Mouse (Mus musculus): ENCODE measurements around the gene Igf2bp3. TPM values are rescaled to one million over a fixed set of nuclear protein-coding genes. Genes with fewer than 3 reads are reported as not detected.

Igf2bp3 gene
- total and polyA plus RNA-seq, 3 experiments: 18.4 to 35.6 (median 22.0) TPM

- H3K9me3 ChIP-seq (replicated peaks; ENCODE audit: low read length): peaks cover 2% of the 10 kb centered on the region
- in situ Hi-C loops (cut with MboI; ENCODE audit: low pct_ligation_motif_present, low pct_unique_long_range_greater_than_20kb, low sequenced_read_pairs) (loop anchor here (10.0 kb wide), 1 partner anchor 187 kb away; no protein-coding TSS in a partner anchor), dilution Hi-C loops (cut with MboI; ENCODE audit: extremely low pct_ligation_motif_present, extremely low pct_unique_long_range_greater_than_20kb, low sequenced_read_pairs) (no loop called here)
- H3K27ac ChIP-seq (ENCODE audit: insufficient read depth, low read depth): no peak overlapping the region
- H3K4me3 ChIP-seq (replicated peaks in 1 of 3; ENCODE audit: low read depth in 2 of 3, low read length in 2 of 3, poor library complexity in 1 of 3): no peak overlapping the region
- 0 out of 2 replicates have a peak, but pooled peaks have one; percentile 38 for TF ChIP-seq ELF1 (IDR thresholded peaks at IDR 0.05; ENCODE audit: low read depth, low read length)
- TF ChIP-seq IRF4 (IDR thresholded peaks at IDR 0.05; ENCODE audit: low read depth, low read length): 0 out of 2 replicates have a peak, but pooled peaks have one; percentile 44
- no peak for TF ChIP-seq SIN3A (IDR thresholded peaks at IDR 0.05; ENCODE audit: low read length)
- TF ChIP-seq PAX5 (IDR thresholded peaks at IDR 0.05; ENCODE audit: low read length): no peak
- TF ChIP-seq ZC3H11A (IDR thresholded peaks at IDR 0.05; ENCODE audit: low read depth, low read length): peak; percentile 57
- peak; percentile 90 for TF ChIP-seq SMC3 (IDR thresholded peaks at IDR 0.05; ENCODE audit: low read depth, low read length)
- TF ChIP-seq USF2 (conservative IDR thresholded peaks at IDR 0.05; ENCODE audit: low read depth, low read length): no peak
- peak; percentile 97 for TF ChIP-seq RAD21 (IDR thresholded peaks at IDR 0.05; ENCODE audit: low read depth, low read length)
- TF ChIP-seq GABPA (IDR thresholded peaks at IDR 0.05; ENCODE audit: insufficient replicate concordance, low read depth, low read length): no peak
- peak; percentile 31; the same call in 1 of the 2 replicates for TF ChIP-seq NELFE (IDR thresholded peaks at IDR 0.05; ENCODE audit: low read depth, low read length)
- TF ChIP-seq MEF2A (IDR thresholded peaks at IDR 0.05; ENCODE audit: borderline replicate concordance, low read depth, low read length): no peak
- TF ChIP-seq CTCF (conservative IDR thresholded peaks at IDR 0.05 in 1 of 2, IDR thresholded peaks at IDR 0.05 in 1 of 2; ENCODE audit: low read depth in 2 of 2, low read length in 2 of 2): peak; percentile 56 to 97; a peak in 3 of 4 replicates
- TF ChIP-seq KAT2A (IDR thresholded peaks at IDR 0.05; ENCODE audit: insufficient replicate concordance, low read length): no peak
- 0 out of 2 replicates have a peak, but pooled peaks have one; percentile 21 for TF ChIP-seq TCF12 (IDR thresholded peaks at IDR 0.05; ENCODE audit: low read depth, low read length)
- H3K79me2 ChIP-seq (replicated peaks; ENCODE audit: control insufficient read depth, extremely low read depth, insufficient read depth, poor library complexity, severe bottlenecking): no peaks in the 10 kb centered on the region
- 0 out of 4 replicates have a peak, but pooled peaks cover 0 to 2% of the 10 kb centered on the region in 2 experiments for H3K4me1 ChIP-seq (ENCODE audit: control insufficient read depth in 1 of 2, insufficient read depth in 2 of 2)
- no peaks in the 10 kb centered on the region for H3K27me3 ChIP-seq (replicated peaks)
- no peaks in the 10 kb centered on the region for H3K36me3 ChIP-seq (replicated peaks in 1 of 2; ENCODE audit: control insufficient read depth in 1 of 2, insufficient read depth in 1 of 2, low read length in 1 of 2)
- H3K4me2 ChIP-seq (ENCODE audit: insufficient read depth, low read depth, poor library complexity, severe bottlenecking): no peak overlapping the region
- peak; percentile 69 for DNase-seq (ENCODE audit: extremely low read depth)
- H3K9ac ChIP-seq (ENCODE audit: insufficient read depth, low read depth): no peak overlapping the region
Measured at GRCm38 (mm10) chr6:49057053-49058021, 157.4 kb downstream of the Igf2bp3 start.

DNA sequence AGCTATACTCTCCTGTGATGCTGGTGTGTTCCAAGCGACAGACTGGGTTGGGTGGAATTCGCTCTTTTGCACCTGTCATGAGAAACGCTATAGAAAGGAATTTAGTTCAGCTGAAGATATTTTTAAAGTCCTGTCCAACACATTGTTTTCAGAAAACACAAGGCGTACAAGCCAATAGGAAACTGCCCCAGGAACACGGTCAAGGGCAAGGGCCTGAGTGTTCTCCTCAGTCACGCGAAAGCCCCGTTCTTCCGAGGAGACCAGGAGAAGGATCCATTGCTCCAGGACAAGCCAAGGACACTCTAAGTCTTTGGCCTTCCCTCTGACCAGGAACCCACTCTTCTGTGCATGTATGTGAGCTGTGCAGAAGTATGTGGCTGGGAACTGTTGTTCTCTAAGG is 158.7 kb downstream of the Igf2bp3 start:
- no peak overlapping the region for H3K27ac ChIP-seq (ENCODE audit: insufficient read depth, low read depth)
- H3K4me3 ChIP-seq (replicated peaks in 1 of 3; ENCODE audit: low read depth in 2 of 3, low read length in 2 of 3, poor library complexity in 1 of 3): no peak overlapping the region
- in situ Hi-C loops (cut with MboI; ENCODE audit: low pct_ligation_motif_present, low pct_unique_long_range_greater_than_20kb, low sequenced_read_pairs): loop anchor here (10.0 kb wide), 1 partner anchor 189 kb away; no protein-coding TSS in a partner anchor
- H3K9me3 ChIP-seq (replicated peaks; ENCODE audit: low read length): peaks cover 2% of the 10 kb centered on the region
- DNase-seq (ENCODE audit: extremely low read depth): no peak
- H3K79me2 ChIP-seq (replicated peaks; ENCODE audit: control insufficient read depth, extremely low read depth, insufficient read depth, poor library complexity, severe bottlenecking): no peaks in the 10 kb centered on the region
- H3K36me3 ChIP-seq (replicated peaks in 1 of 2; ENCODE audit: control insufficient read depth in 1 of 2, insufficient read depth in 1 of 2, low read length in 1 of 2): no peaks in the 10 kb centered on the region
- no peak overlapping the region for H3K9ac ChIP-seq (ENCODE audit: insufficient read depth, low read depth)
- peaks cover 0 to 3% of the 10 kb centered on the region in 2 experiments; a peak in 2 of 4 replicates for H3K4me1 ChIP-seq (ENCODE audit: control insufficient read depth in 1 of 2, insufficient read depth in 2 of 2)
- TF ChIP-seq TCF12 (IDR thresholded peaks at IDR 0.05; ENCODE audit: low read depth, low read length) (no peak), MXI1 (IDR thresholded peaks at IDR 0.05; ENCODE audit: low read depth, low read length) (no peak), HCFC1 (IDR thresholded peaks at IDR 0.05; ENCODE audit: low read depth, low read length) (no peak), JUND (conservative IDR thresholded peaks at IDR 0.05; ENCODE audit: low read depth, low read length) (no peak), ETS1 (conservative IDR thresholded peaks at IDR 0.05; ENCODE audit: low read depth, low read length) (no peak), POLR2AphosphoS2 (IDR thresholded peaks at IDR 0.05; ENCODE audit: low read depth, low read length) (no peak), ZNF384 (IDR thresholded peaks at IDR 0.05; ENCODE audit: low read depth, low read length) (no peak), MAX (IDR thresholded peaks at IDR 0.05; ENCODE audit: low read length) (no peak), RCOR1 (conservative IDR thresholded peaks at IDR 0.05; ENCODE audit: low read depth, low read length) (no peak), SMC3 (IDR thresholded peaks at IDR 0.05; ENCODE audit: low read depth, low read length) (no peak), E2F4 (IDR thresholded peaks at IDR 0.05; ENCODE audit: insufficient replicate concordance, low read depth, low read length) (no peak), ELF1 (IDR thresholded peaks at IDR 0.05; ENCODE audit: low read depth, low read length) (no peak), RAD21 (IDR thresholded peaks at IDR 0.05; ENCODE audit: low read depth, low read length) (no peak)
- H3K4me2 ChIP-seq (ENCODE audit: insufficient read depth, low read depth, poor library complexity, severe bottlenecking): no peak overlapping the region
- dilution Hi-C loops (cut with MboI; ENCODE audit: extremely low pct_ligation_motif_present, extremely low pct_unique_long_range_greater_than_20kb, low sequenced_read_pairs): no loop called here
- H3K27me3 ChIP-seq (replicated peaks): no peaks in the 10 kb centered on the region
